Mouse (Mus musculus): ENCODE measurements at regions not wholly inside any gene's neighbourhood (a gene's known extent, or its start where the extent isn't known, plus 50 kb on each side); places are given as distances from the start of the nearest gene placed in this dataset.
A peak's percentile ranks its signal among the peaks of the same experiment; 100 is the strongest.
"Not testable (repeated sequence)": the region's sequence is repeated elsewhere in the genome, so short reads cannot be mapped to it uniquely, and the experiment has no call there.

DNA sequence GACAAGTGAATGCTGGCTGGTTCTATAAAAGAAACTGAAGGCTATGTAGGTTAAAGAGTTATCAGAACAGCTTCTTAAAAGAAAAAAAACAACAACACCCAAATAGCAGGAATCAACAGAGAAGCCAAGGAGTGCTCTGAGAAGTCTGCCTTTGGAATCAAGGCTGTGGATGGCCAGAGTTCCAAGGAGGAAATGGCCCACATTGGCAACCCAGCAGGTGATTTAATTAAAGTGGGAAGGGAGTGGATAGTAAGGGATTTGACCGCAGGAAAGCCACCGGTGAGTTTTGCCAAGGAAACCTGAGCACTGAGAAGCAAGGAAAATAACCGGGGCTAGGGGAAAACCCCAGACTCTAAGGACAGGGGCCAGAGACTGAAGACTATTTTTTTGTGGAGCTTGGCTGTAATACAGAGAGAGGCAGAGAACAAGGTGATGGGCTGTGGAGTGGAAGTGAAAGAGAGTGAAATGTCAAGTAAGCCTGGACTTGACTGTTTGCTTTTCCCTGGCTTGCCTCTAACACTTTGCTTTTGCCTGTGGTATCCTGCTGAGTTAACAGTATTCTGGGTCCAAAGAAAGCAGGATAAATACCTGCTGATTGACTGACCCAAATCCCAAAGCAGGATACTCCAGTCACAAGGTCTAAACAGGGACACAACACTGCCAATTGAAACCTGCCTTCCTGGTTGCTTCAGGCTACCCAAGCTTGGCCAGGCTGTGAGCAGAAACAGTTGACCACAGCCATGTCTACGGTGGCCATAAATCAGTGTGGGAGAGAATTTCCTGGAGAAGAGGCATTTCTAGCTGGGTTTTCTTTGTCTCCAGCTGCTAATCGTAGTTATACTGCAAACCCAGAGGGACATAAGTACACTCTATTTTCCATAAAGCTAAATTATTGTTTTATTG is 125.9 kb downstream of the Arrdc3 start:
- Histone ChIP-seq H3K9ac (no peak overlapping the region), H3K4me3 (ENCODE audit: low read depth, low read length) (no peak overlapping the region), H3K27ac (ENCODE audit: low read depth) (no peak overlapping the region), H3K4me1 (ENCODE audit: insufficient read depth) (no peaks in the 10 kb centered on the region), H3K4me2 (no peak overlapping the region), H3K36me3 (ENCODE audit: insufficient read depth) (no peaks in the 10 kb centered on the region), H3K27me3 (ENCODE audit: insufficient read depth, low read length) (no peaks in the 10 kb centered on the region), H3K9me3 (ENCODE audit: low read depth, low read length) (no peaks in the 10 kb centered on the region)
- TF ChIP-seq CTCF (IDR thresholded peaks at IDR 0.05; ENCODE audit: low read depth): no peak
- WGBS: 39% methylated on average over 5 of the region's 5 CpGs
- ATAC-seq (ENCODE audit: insufficient read depth) (no peak), DNase-seq (no peak)

DNA sequence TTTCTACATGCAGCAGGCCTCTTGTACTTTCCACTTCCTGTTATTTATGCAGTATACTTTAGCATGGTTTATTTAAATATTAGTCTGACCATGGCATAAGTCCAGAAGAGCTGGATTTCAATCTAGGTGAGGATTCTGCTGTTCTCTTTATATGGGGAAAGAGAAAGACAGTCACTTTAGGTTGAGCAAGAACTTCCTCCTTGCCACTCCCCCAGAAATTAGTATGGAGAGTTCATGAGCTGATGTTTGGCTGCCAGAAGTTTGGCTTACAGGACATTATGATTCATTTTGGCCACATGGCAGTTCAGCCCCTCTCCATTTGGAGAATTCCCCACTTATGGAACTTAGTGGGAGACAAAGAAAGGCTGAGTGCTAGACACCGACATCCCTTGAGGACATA is 130.8 kb downstream of the Arrdc3 start:
- Histone ChIP-seq H3K9ac (no peak overlapping the region), H3K27ac (ENCODE audit: low read depth) (no peak overlapping the region), H3K4me2 (no peak overlapping the region), H3K9me3 (ENCODE audit: low read depth, low read length) (no peaks in the 10 kb centered on the region), H3K4me1 (ENCODE audit: insufficient read depth) (no peaks in the 10 kb centered on the region), H3K4me3 (ENCODE audit: low read depth, low read length) (no peak overlapping the region), H3K36me3 (ENCODE audit: insufficient read depth) (no peaks in the 10 kb centered on the region), H3K27me3 (ENCODE audit: insufficient read depth, low read length) (no peaks in the 10 kb centered on the region)
- 69% methylated on average over 1 of the region's 1 CpGs for WGBS
- no peak for TF ChIP-seq CTCF (IDR thresholded peaks at IDR 0.05; ENCODE audit: low read depth)
- ATAC-seq (ENCODE audit: insufficient read depth) (peak; percentile 11; the same call in 1 of the 2 replicates), DNase-seq (peak; percentile 40)

DNA sequence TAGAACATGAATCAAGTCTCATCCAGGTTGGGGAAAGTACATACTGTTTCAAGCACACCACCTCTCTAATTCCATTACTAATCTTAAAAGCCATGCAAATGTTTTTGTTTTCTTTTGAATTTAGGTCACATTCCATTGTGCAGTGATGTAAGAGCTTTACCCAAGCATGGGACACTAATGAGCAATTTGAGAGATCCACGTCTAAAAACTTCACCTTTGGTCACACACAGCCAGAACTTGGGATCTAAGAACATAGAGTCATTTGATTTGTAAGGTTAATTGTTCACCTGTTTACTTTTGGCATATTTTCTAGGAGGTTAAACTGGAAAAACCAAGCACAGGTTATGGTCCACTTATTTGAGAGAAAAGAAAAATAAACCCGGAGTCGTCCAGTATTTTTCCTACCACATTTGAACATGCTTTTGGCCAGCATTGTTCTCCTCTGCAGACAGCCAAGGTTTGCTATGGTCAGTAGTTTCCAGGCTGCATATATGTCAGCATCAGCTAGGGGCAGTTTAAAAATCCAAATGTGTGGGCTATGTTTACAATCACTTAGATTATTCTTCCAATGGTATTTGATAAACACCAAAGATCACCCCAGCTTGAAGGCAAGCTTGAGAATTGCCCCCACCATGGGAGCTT is 137.0 kb downstream of the Arrdc3 start:
- no peaks in the 10 kb centered on the region for H3K27me3 ChIP-seq (ENCODE audit: insufficient read depth, low read length)
- H3K9ac ChIP-seq: no peak overlapping the region
- no peak for DNase-seq
- no peak for ATAC-seq (ENCODE audit: insufficient read depth)
- no peaks in the 10 kb centered on the region for H3K4me1 ChIP-seq (ENCODE audit: insufficient read depth)
- H3K4me2 ChIP-seq: no peak overlapping the region
- no peak for TF ChIP-seq CTCF (IDR thresholded peaks at IDR 0.05; ENCODE audit: low read depth)
- H3K4me3 ChIP-seq (ENCODE audit: low read depth, low read length): no peak overlapping the region
- H3K27ac ChIP-seq (ENCODE audit: low read depth): no peak overlapping the region
- no peaks in the 10 kb centered on the region for H3K9me3 ChIP-seq (ENCODE audit: low read depth, low read length)
- H3K36me3 ChIP-seq (ENCODE audit: insufficient read depth): no peaks in the 10 kb centered on the region
- 63% methylated on average over 3 of the region's 3 CpGs for WGBS

DNA sequence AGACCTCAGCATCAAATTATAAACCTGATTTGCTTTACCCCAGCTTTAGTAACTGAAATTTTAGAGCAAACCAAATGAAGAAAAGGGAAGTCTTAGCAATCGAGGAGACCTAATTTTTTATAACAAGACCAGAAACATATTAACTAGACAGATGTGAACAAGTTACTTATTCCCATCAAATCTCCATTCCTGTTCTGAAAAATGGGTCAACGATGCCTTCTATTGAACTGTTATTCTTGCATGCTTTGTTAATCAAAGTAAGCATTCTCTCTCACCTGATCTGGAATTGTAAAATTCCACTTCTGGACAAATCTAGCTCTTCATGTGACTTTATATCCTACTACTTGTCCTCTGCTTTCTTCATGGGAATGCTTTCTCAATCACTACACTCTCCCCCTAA is 137.6 kb downstream of the Arrdc3 start:
- H3K9ac ChIP-seq: no peak overlapping the region
- ATAC-seq (ENCODE audit: insufficient read depth) (no peak), DNase-seq (no peak)
- H3K4me2 ChIP-seq: no peak overlapping the region
- no peaks in the 10 kb centered on the region for H3K4me1 ChIP-seq (ENCODE audit: insufficient read depth)
- H3K4me3 ChIP-seq (ENCODE audit: low read depth, low read length): no peak overlapping the region
- no peaks in the 10 kb centered on the region for H3K9me3 ChIP-seq (ENCODE audit: low read depth, low read length)
- H3K27ac ChIP-seq (ENCODE audit: low read depth): no peak overlapping the region
- H3K36me3 ChIP-seq (ENCODE audit: insufficient read depth): no peaks in the 10 kb centered on the region
- WGBS: 83% methylated on average over 2 of the region's 2 CpGs
- H3K27me3 ChIP-seq (ENCODE audit: insufficient read depth, low read length): no peaks in the 10 kb centered on the region
- no peak for TF ChIP-seq CTCF (IDR thresholded peaks at IDR 0.05; ENCODE audit: low read depth)

DNA sequence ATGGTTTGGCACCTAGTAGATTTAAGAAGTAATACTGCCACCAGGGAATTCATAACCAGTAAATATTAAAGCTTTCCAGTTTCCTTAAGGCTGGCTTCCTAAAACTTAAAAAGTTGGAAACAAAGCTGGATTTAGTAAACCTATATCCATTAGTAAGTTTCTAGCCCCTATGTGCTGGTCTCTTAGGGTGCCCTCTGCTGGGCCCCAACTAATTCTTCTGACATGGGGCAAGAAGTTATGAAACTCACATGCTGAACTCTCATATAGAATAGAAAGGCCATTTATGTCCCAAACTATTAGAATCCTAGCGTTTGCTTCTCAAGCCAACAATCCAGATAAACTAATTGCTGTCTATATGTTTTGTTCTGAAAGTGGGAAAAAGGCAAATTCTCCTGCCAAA is 139.2 kb downstream of the Arrdc3 start:
- no peak for ATAC-seq (ENCODE audit: insufficient read depth)
- no peaks in the 10 kb centered on the region for H3K9me3 ChIP-seq (ENCODE audit: low read depth, low read length)

DNA sequence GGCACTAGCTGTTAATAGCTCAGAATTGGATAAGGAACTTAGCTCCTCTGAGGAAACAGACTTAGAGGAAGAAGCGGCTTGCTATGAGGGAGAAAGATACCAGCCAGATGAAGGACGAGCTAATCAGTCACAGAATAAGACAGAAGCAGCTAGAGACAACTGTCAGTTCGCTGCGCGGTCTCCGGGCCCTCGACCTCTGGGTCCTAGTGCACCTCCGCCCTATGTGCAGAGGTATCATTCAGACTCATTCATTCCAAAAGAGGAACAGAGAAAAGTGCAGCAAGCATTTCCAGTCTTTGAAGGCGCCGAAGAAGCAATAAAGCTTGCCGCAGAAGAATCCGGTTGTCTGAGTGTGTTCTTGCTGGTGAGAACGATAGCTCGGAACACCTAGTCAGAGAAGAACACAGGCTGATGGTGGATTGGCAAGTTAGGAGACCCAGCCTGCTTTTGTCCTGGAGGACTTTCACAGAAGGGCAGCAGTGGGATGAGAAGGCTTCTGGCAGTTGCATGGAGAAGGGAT is 142.1 kb downstream of the Arrdc3 start:
- WGBS: 83% methylated on average over 7 of the region's 14 CpGs
- not testable (repeated sequence) for ATAC-seq (ENCODE audit: insufficient read depth); H3K4me3 ChIP-seq (ENCODE audit: low read depth, low read length); H3K36me3 ChIP-seq (ENCODE audit: insufficient read depth); H3K27me3 ChIP-seq (ENCODE audit: insufficient read depth, low read length); H3K4me2 ChIP-seq; H3K9me3 ChIP-seq (ENCODE audit: low read depth, low read length); H3K4me1 ChIP-seq (ENCODE audit: insufficient read depth); H3K27ac ChIP-seq (ENCODE audit: low read depth); H3K9ac ChIP-seq; DNase-seq

More for the DNA sequence above, 139.2 kb downstream of the Arrdc3 start:
- Histone ChIP-seq H3K4me3 (ENCODE audit: low read depth, low read length) (no peak overlapping the region), H3K27me3 (ENCODE audit: insufficient read depth, low read length) (no peaks in the 10 kb centered on the region), H3K27ac (ENCODE audit: low read depth) (no peak overlapping the region), H3K36me3 (ENCODE audit: insufficient read depth) (no peaks in the 10 kb centered on the region), H3K4me1 (ENCODE audit: insufficient read depth) (no peaks in the 10 kb centered on the region), H3K4me2 (no peak overlapping the region), H3K9ac (no peak overlapping the region)
- WGBS: 77% methylated on average over 1 of the region's 1 CpGs
- no peak for TF ChIP-seq CTCF (IDR thresholded peaks at IDR 0.05; ENCODE audit: low read depth)
- no peak for DNase-seq

DNA sequence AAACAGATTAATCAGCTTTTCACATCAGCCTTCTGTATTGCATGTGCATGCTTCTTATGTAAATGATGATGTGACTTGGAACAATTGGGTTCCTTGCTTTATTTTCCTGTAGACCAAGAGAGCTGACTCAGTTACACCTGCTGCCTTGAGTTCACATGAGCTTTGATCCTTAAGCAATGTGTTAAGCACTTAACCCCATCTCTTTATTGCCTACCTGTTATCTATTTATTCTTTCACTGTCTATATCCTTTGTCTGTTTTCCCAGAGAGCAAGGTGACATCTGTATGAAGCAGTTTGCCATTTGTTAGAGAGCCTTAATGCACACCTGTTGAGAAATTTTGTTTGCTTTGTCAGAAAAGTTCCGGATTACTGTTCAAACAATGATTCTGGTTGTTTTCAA is 154.1 kb downstream of the Arrdc3 start:
- ATAC-seq (ENCODE audit: insufficient read depth) (no peak), DNase-seq (no peak)
- Histone ChIP-seq H3K4me3 (ENCODE audit: low read depth, low read length) (no peak overlapping the region), H3K27ac (ENCODE audit: low read depth) (no peak overlapping the region), H3K36me3 (ENCODE audit: insufficient read depth) (no peaks in the 10 kb centered on the region), H3K9ac (no peak overlapping the region), H3K4me1 (ENCODE audit: insufficient read depth) (no peaks in the 10 kb centered on the region), H3K4me2 (no peak overlapping the region), H3K27me3 (ENCODE audit: insufficient read depth, low read length) (no peaks in the 10 kb centered on the region), H3K9me3 (ENCODE audit: low read depth, low read length) (no peaks in the 10 kb centered on the region)
- TF ChIP-seq CTCF (IDR thresholded peaks at IDR 0.05; ENCODE audit: low read depth): no peak
- 63% methylated on average over 1 of the region's 1 CpGs for WGBS
